Mouse (Mus musculus): ENCODE results near the gene Olfr1318. TPM values are rescaled to one million over a fixed set of nuclear protein-coding genes. Genes with fewer than 3 reads are reported as not detected.

Olfr1318 gene
- total RNA-seq (2021) = not detected in 2 replicates
- long read RNA-seq, experiment 1 = 0 reads
- long read RNA-seq, experiment 2 = 0 reads

DNA sequence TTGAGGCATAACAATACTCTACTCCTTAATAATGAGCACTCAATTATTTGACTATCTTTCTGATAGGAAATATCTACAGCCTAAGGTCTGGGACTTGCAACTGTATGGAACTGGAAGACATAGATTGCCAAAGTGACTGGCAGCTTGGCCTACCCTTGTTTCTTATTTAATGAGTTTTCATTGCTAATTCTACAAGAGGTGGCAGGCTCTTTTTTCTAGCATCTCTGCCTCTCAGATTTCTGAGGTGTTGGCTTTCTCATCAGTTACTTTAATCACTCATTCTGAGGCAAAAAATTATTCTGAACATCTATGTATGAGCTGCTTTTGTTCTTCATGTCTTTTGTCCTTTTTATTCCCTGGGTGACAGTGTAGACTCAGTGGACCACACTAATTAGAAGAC lies at the start of gene Olfr1318:
TSS of gene Olfr1318 (plus strand) at position 301 of the 400 bp plus-strand sequence.
- DNase-seq = no peak

DNA sequence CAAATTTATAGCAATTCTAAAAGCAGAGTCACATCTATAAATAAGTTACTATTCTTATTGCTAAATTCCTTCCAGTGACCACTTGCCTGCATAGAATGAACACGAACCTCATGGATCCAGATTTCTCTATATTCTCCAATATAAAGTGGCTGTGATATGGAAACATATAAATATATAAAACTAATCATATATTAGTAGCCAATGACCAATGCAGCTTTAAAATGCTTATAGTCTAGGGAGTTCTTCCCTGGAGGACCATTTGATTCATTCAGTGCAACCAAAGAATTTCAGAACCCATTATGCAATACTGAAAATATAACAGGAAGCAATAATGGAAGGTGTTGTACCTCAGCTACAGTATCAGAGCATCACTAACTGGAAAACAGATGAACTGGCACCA lies 38.7 kb upstream of the Olfr1318 start, which contains the start of gene Olfr1315-ps1:
TSS of gene Olfr1315-ps1 (minus strand) at position 101 of the 400 bp plus-strand sequence.
- DNase-seq = no peak

DNA sequence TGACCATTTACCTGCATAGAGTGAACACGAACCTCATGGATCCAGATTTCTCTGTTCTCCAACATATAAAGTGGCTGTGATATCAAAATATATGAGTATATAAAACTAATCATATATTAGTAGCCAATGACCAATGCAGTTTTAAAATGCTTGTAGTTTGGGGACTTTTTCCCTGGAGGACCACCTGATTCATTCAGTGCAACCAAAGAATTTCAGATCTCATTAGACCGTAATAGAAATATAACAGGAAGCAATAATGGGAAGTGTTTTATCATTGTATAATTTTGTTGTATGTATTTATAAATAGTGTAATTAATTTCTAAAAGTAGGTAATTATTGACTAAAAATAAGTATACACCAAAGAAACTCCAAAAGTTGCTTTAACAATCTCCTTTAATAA lies 19.1 kb upstream of the Olfr1318 start, which contains the start of gene Olfr1316:
TSS of gene Olfr1316 (minus strand) at position 101 of the 400 bp plus-strand sequence.
- DNase-seq = no peak

DNA sequence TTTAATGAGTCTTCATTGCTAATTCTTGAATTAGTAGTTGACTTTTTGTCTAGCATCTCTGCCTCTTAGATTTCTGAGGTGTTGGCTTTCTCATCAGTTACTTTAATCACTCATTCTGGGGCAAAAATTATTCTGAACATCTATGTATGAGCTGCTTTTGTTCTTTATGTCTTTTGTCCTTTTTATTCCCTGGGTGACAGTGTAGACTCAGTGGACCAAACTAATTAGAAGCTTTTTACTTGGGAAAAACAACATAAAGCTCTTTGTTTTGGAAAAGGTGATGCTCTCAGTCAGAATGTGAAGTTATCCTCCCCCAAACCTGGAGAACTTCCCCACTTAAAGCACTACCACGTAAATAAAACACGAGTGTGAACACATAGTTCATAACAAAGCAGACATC lies 14.0 kb upstream of the Olfr1318 start, which contains the start of gene Olfr1317:
TSS of gene Olfr1317 (plus strand) at position 301 of the 400 bp plus-strand sequence.
- DNase-seq = no peak

DNA sequence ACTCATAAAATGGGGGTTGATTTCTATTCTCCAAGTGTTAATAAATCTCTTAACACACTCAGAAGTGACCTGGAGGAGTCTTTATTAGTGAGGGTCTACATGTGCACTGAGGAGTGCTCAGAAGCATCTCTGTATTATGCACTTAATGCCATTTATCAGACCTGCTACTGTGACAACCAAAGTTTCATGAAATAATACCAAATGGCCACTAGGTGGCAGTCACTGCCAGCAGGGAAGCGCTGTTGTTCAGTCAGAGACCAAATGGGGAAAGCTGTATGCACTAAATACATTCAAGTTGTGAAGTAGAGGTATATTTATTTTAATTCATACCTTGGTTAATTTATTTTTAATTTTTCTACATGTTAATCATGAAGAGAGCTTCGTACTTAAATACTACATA lies 42.9 kb downstream of the Olfr1318 start:
- DNase-seq = peak; percentile 64

DNA sequence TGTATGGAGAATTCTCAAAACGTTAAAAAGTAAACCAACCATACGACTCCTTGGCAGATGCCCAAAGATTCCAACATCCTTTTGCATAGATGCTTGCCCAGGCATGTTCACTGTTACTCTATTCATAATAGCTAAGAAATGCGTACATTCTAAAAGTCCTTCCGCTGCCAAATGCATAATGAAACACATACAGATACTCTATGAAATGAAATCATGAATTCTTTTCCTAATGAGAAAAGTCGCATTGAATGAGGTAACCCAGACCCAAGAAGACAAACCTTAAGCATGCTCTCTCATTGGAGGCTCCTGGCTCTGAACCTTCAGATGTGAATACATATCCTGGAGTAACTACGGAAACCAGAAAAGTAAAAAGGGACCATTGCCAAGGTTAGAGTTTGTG lies 49.1 kb downstream of the Olfr1318 start:
- DNase-seq = no peak

Other genes with a start within 250 kb of the Olfr1318 start
- not detected in 2 replicates for gene Olfr1306, start 237.9 kb upstream of the Olfr1318 start, total RNA-seq (2021)
- 0.04 TPM in 1 of 2 replicates, not detected in the other for gene Olfr1307, start 204.8 kb upstream of the Olfr1318 start, total RNA-seq (2021)
- gene Olfr1308, start 189.3 kb upstream of the Olfr1318 start, total RNA-seq (2021) = not detected in 2 replicates
- gene Olfr1309, start 163.9 kb upstream of the Olfr1318 start, total RNA-seq (2021) = not detected in 2 replicates
- gene Olfr1310, start 141.5 kb upstream of the Olfr1318 start, total RNA-seq (2021) = not detected in 2 replicates
- gene Olfr1311, start 129.8 kb upstream of the Olfr1318 start, total RNA-seq (2021) = not detected in 2 replicates
- not detected in 2 replicates for gene Olfr1312, start 104.0 kb upstream of the Olfr1318 start, total RNA-seq (2021)
- gene Olfr1313, start 76.4 kb upstream of the Olfr1318 start, total RNA-seq (2021) = not detected in 2 replicates
- gene Olfr1314, start 57.4 kb upstream of the Olfr1318 start, total RNA-seq (2021) = not detected in 2 replicates
- gene Olfr1315-ps1, start 38.8 kb upstream of the Olfr1318 start, total RNA-seq (2021) = not detected in 2 replicates
- gene Olfr1316, start 19.2 kb upstream of the Olfr1318 start, total RNA-seq (2021) = not detected in 2 replicates
- not detected in 2 replicates for gene Olfr1317, start 13.9 kb upstream of the Olfr1318 start, total RNA-seq (2021)
- 6.6 and 6.9 TPM in 2 replicates for gene Lpcat4, start 85.3 kb downstream of the Olfr1318 start, total RNA-seq (2021)
- not detected in 2 replicates for gene Nutm1, start 105.1 kb downstream of the Olfr1318 start, total RNA-seq (2021)
- gene Nop10, start 107.7 kb downstream of the Olfr1318 start, total RNA-seq (2021) = 128 and 139 TPM in 2 replicates
- 35.0 and 48.5 TPM in 2 replicates for gene Slc12a6, start 111.6 kb downstream of the Olfr1318 start, total RNA-seq (2021)
- gene Gm21985, start 112.1 kb downstream of the Olfr1318 start, total RNA-seq (2021) = not detected in 2 replicates
- gene Emc4, start 213.8 kb downstream of the Olfr1318 start, total RNA-seq (2021) = 86.8 and 89.1 TPM in 2 replicates
- 12.3 and 12.4 TPM in 2 replicates for gene Katnbl1, start 225.0 kb downstream of the Olfr1318 start, total RNA-seq (2021)

Measured in adrenal gland, postnatal 14 days (tissue).